Comparison of ENCODE assay signal across 22 mouse cellular contexts in the genomic region with DNA sequence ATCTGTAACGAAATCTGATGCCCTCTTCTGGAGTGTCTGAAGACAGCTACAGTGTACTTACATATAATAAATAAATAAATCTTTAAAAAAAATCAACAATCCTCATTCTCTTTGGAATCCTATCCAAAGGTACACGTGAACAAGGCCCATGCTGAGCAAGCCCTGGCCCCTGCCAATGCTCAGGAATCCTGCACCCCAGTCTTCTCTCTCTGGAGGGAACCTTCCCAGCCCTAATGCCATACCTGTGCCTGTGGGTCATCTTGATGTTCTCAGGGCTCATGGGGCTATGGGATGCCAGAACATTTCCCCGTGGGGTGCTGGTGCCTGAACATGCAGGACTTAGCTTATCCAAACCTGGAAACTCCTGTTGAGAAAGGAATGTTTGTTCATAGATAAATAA. TPM values are rescaled to one million over a fixed set of nuclear protein-coding genes. Genes with fewer than 3 reads are reported as not detected.
DNase-seq lines count a peak whose midpoint lies in the region; ATAC-seq and TF ChIP-seq lines count a peak whose summit lies in the region.
"Had no signal": no experiment of that assay in that cellular context is flagged by ENCODE, and none has a peak within 500 bp of the region (broad histone marks: within the 10 kb centered on the region; RNA-seq: fewer than 3 reads in every experiment).

No protein-coding gene starts in this region.

- H3K4me2 ChIP-seq in liver, postnatal 0 days (ENCODE audit: low read depth, low read length), result no peak overlapping the region
- H3K4me2 ChIP-seq: embryonic facial prominence, embryonic 13.5 days; embryonic facial prominence, embryonic 15.5 days; forebrain, embryonic 12.5 days had no signal

- H3K4me1 ChIP-seq in liver, postnatal 0 days (ENCODE audit: insufficient read depth), result 0 out of 2 replicates have a peak, but pooled peaks cover 3% of the 10 kb centered on the region
- H3K4me1 ChIP-seq: embryonic facial prominence, embryonic 13.5 days; forebrain, embryonic 10.5 days; forebrain, embryonic 12.5 days had no signal

- intact Hi-C loops in heart, postnatal 14 days (cut with DNase I), result loop anchor here (10.0 kb wide), 1 partner anchor 257 kb away; no protein-coding TSS in a partner anchor

- H3K36me3 ChIP-seq in macrophage (ENCODE audit: inconsistent target), result no peaks in the 10 kb centered on the region
- no peaks in the 10 kb centered on the region for H3K36me3 ChIP-seq in liver, postnatal 0 days (replicated peaks; ENCODE audit: insufficient read depth, low read length)
- H3K36me3 ChIP-seq: embryonic facial prominence, embryonic 13.5 days; embryonic facial prominence, embryonic 15.5 days; forebrain, embryonic 10.5 days had no signal

- WGBS in macrophage (ENCODE audit: missing documents), result 94% methylated on average over 3 of the region's 3 CpGs
- WGBS in liver, postnatal 0 days (ENCODE audit: insufficient replicate concordance), result 66% methylated on average over 3 of the region's 3 CpGs

- no peak for ATAC-seq in liver, postnatal 0 days
- ATAC-seq: forebrain, embryonic 14.5 days had no signal

- peak; percentile 83 for DNase-seq in heart, adult 11 months
- DNase-seq in heart, postnatal 14 days, result no peak
- peak; percentile 1 for DNase-seq in layer of hippocampus, adult 8-10 months (ENCODE audit: low spot score in 2 of 2)
- DNase-seq in layer of hippocampus, postnatal 14 days (ENCODE audit: low spot score in 2 of 2), result no peak
- no peak for DNase-seq in liver, postnatal 0 days
- DNase-seq: adrenal gland, adult 2 months; adrenal gland, postnatal 10 days; adrenal gland, postnatal 25 days; cerebellum, adult 11 months; cerebellum, adult 18-20 months; cerebellum, adult 8-10 months; cerebellum, adult 9-11 months; cerebellum, postnatal 14 days; cerebellum, postnatal 36 days; embryo, embryonic 11 days had no signal

- no peak for TF ChIP-seq EP300 in liver, postnatal 0 days (IDR thresholded peaks at IDR 0.05; ENCODE audit: low read depth)

- TF ChIP-seq CTCF in liver, postnatal 0 days (IDR thresholded peaks at IDR 0.05; ENCODE audit: low read depth), result no peak

- H3K4me3 ChIP-seq in macrophage (ENCODE audit: inconsistent target), result no peak overlapping the region
- no peak overlapping the region for H3K4me3 ChIP-seq in liver, postnatal 0 days (ENCODE audit: low read depth, low read length)
- H3K4me3 ChIP-seq: embryonic facial prominence, embryonic 13.5 days; embryonic facial prominence, embryonic 15.5 days; erythroblast, embryonic 14.5 days; forebrain, embryonic 10.5 days; forebrain, embryonic 12.5 days had no signal

- no peaks in the 10 kb centered on the region for H3K79me2 ChIP-seq in macrophage (ENCODE audit: inconsistent target)

- H3K9me3 ChIP-seq in liver, postnatal 0 days (ENCODE audit: low read length), result no peaks in the 10 kb centered on the region
- H3K9me3 ChIP-seq: embryonic facial prominence, embryonic 13.5 days; embryonic facial prominence, embryonic 15.5 days; forebrain, embryonic 10.5 days; forebrain, embryonic 12.5 days had no signal

- peak overlapping the region; percentile 72 for H3K27ac ChIP-seq in macrophage
- no peak overlapping the region for H3K27ac ChIP-seq in liver, postnatal 0 days (ENCODE audit: low read depth)
- H3K27ac ChIP-seq: embryonic facial prominence, embryonic 13.5 days; embryonic facial prominence, embryonic 15.5 days; forebrain, embryonic 10.5 days had no signal

- no peak overlapping the region for H3K9ac ChIP-seq in liver, postnatal 0 days (replicated peaks)
- H3K9ac ChIP-seq: embryonic facial prominence, embryonic 13.5 days; embryonic facial prominence, embryonic 15.5 days; forebrain, embryonic 12.5 days had no signal

- no peaks in the 10 kb centered on the region for H3K27me3 ChIP-seq in liver, postnatal 0 days (ENCODE audit: insufficient read depth, low read length)
- H3K27me3 ChIP-seq: embryonic facial prominence, embryonic 13.5 days; embryonic facial prominence, embryonic 15.5 days; forebrain, embryonic 12.5 days had no signal

RNA-seq across cellular contexts. Expression of a gene that starts 16.4 kb away (rescaled TPM):
- 100 to 1,000 TPM in 1 of 2 experiments, 10 to 100 TPM in 1; 70.5 to 106 TPM for total RNA-seq in heart, postnatal 14 days (2021)
- total RNA-seq in layer of hippocampus, adult 8-10 months (2022), result 100 to 1,000 TPM in 2 of 4 experiments, 10 to 100 TPM in 2; 86.3 to 179 (median 133) TPM
- total RNA-seq in layer of hippocampus, postnatal 14 days (2021), result 100 to 1,000 TPM; 130 to 156 TPM
- total RNA-seq in macrophage (2018; cell fraction: chromatin; rRNA removed), result 10 to 100 TPM; 14.5 to 56.9 (median 33.4) TPM
- 100 to 1,000 TPM; 155 to 252 (median 182) TPM for total RNA-seq in macrophage (2018; cell fraction: cytosol; rRNA removed)
- 100 to 1,000 TPM in 8 of 26 experiments, 10 to 100 TPM in 18; 34.4 to 153 (median 90.6) TPM for total RNA-seq in macrophage (2018; cell fraction: nucleus; rRNA removed)
- polyA plus RNA-seq in macrophage (2018), result 146 to 286 TPM (median 195 TPM) in 3 replicates
- polyA plus RNA-seq in liver, postnatal 0 days (2015; fragmentation: Nextera tagmentation; extraction: Ambion mirVana), result 104 and 139 TPM in 2 replicates

RNA-seq across cellular contexts. Expression of a gene that starts 20.9 kb away (rescaled TPM):
- 10 to 100 TPM; 14.3 to 16.3 TPM for total RNA-seq in heart, postnatal 14 days (2021)
- 10 to 100 TPM; 47.6 to 54.0 (median 48.4) TPM for total RNA-seq in layer of hippocampus, adult 8-10 months (2022)
- total RNA-seq in layer of hippocampus, postnatal 14 days (2021), result 10 to 100 TPM; 48.2 to 51.2 TPM
- 10 to 100 TPM in 5 of 26 experiments, 1 to 10 TPM in 21; 3.6 to 14.8 (median 7.9) TPM for total RNA-seq in macrophage (2018; cell fraction: chromatin; rRNA removed)
- 10 to 100 TPM in 15 of 26 experiments, 1 to 10 TPM in 11; 6.9 to 15.0 (median 10.3) TPM for total RNA-seq in macrophage (2018; cell fraction: cytosol; rRNA removed)
- total RNA-seq in macrophage (2018; cell fraction: nucleus; rRNA removed), result 10 to 100 TPM in 20 of 26 experiments, 1 to 10 TPM in 6; 6.4 to 27.2 (median 14.1) TPM
- 7.7 to 8.1 TPM (median 7.8 TPM) in 3 replicates for polyA plus RNA-seq in macrophage (2018)
- 1.4 and 2.2 TPM in 2 replicates for polyA plus RNA-seq in liver, postnatal 0 days (2015; fragmentation: Nextera tagmentation; extraction: Ambion mirVana)

Comparison
In these comparisons a context has a peak if more than half of its experiments do, and no peak if none do; other contexts are left out.
1. DNase-seq: peak in heart, adult 11 months (single experiment) and layer of hippocampus, adult 8-10 months (2 of 2); none in heart, postnatal 14 days (0 of 2), layer of hippocampus, postnatal 14 days (0 of 2) and liver, postnatal 0 days (single experiment).